Mouse (Mus musculus) myocyte (in vitro differentiated cells): ENCODE measurements around the gene Sh3bp5. TPM values are rescaled to one million over a fixed set of nuclear protein-coding genes. Genes with fewer than 3 reads are reported as not detected.
"Not testable (repeated sequence)": the region's sequence is repeated elsewhere in the genome, so short reads cannot be mapped to it uniquely, and the experiment has no call there.

Experiments
- H3K27me3 ChIP-seq: one replicate; pipeline ENCODE4 v1.6.1; 2011; ENCODE audit not compliant: control insufficient read depth, insufficient read depth, insufficient read length
- H3K36me3 ChIP-seq: one replicate; pipeline ENCODE4 v1.6.1; 2011; ENCODE audit not compliant: control insufficient read depth, insufficient read depth
- H3K4me2 ChIP-seq: one replicate; pipeline ENCODE4 v1.6.1; 2011; ENCODE audit warnings: low read depth, control low read depth
- H3K4me3 ChIP-seq: one replicate; pipeline ENCODE4 v1.5.1; 2011; ENCODE audit warnings: mild to moderate bottlenecking, control low read depth, moderate library complexity
- H3K79me2 ChIP-seq: one replicate; pipeline ENCODE4 v1.6.1; 2011; ENCODE audit not compliant: control insufficient read depth, insufficient read depth
- H3ac ChIP-seq: one replicate; pipeline ENCODE4 v1.6.1; 2011; ENCODE audit not compliant: control insufficient read depth, insufficient read length
- CEBPB ChIP-seq: IDR thresholded peaks from 2 replicates; pipeline ENCODE4 v1.6.1; 2011; ENCODE audit warnings: mild to moderate bottlenecking, moderate library complexity; ENCODE audit not compliant: poor library complexity, insufficient read depth, severe bottlenecking
- E2F4 ChIP-seq: IDR thresholded peaks from one replicate; pipeline ENCODE4 v1.6.1; 2011; ENCODE audit warnings: mild to moderate bottlenecking, control low read depth, moderate library complexity; ENCODE audit not compliant: insufficient read depth
- MAX ChIP-seq: IDR thresholded peaks from one replicate; pipeline ENCODE4 v1.6.1; 2011; ENCODE audit warnings: low read depth, mild to moderate bottlenecking, control low read depth
- MYOD1 ChIP-seq, 3 experiments: IDR thresholded peaks; one replicate each; pipeline ENCODE4 v1.6.1; 2011; ENCODE audit warnings: control low read depth in 2 of 3, low read depth in 2 of 3, mild to moderate bottlenecking in 2 of 3, moderate library complexity in 1 of 3; ENCODE audit not compliant: insufficient read length in 2 of 3, control insufficient read depth in 1 of 3
- MYOG ChIP-seq, 3 experiments: IDR thresholded peaks; one replicate each; pipeline ENCODE4 v1.6.1; 2011; ENCODE audit warnings: control low read depth in 2 of 3, low read depth in 2 of 3, mild to moderate bottlenecking in 2 of 3; ENCODE audit not compliant: insufficient read length in 2 of 3, control insufficient read depth in 1 of 3, insufficient read depth in 1 of 3
- POLR2A ChIP-seq: IDR thresholded peaks from one replicate; pipeline ENCODE4 v1.6.1; 2011; ENCODE audit warnings: low read depth, mild to moderate bottlenecking, control low read depth, moderate library complexity; ENCODE audit not compliant: insufficient read length
- POLR2AphosphoS2 ChIP-seq: IDR thresholded peaks from one replicate; pipeline ENCODE4 v1.6.1; 2011; ENCODE audit warnings: low read depth, control low read depth; ENCODE audit not compliant: insufficient read length
- REST ChIP-seq: IDR thresholded peaks from one replicate; pipeline ENCODE4 v1.6.1; 2011; ENCODE audit warnings: mild to moderate bottlenecking, control low read depth, moderate library complexity; ENCODE audit not compliant: insufficient read depth, insufficient read length
- SRF ChIP-seq: IDR thresholded peaks from one replicate; pipeline ENCODE4 v1.6.1; 2011; ENCODE audit warnings: low read depth; ENCODE audit not compliant: control insufficient read depth, insufficient read length
- TCF12 ChIP-seq: IDR thresholded peaks from one replicate; pipeline ENCODE4 v1.6.1; 2011; ENCODE audit warnings: mild to moderate bottlenecking, control low read depth; ENCODE audit not compliant: poor library complexity, insufficient read depth, severe bottlenecking
- TCF3 ChIP-seq: IDR thresholded peaks from one replicate; pipeline ENCODE4 v1.6.1; 2011; ENCODE audit warnings: low read depth, control low read depth; ENCODE audit not compliant: insufficient read length
- USF1 ChIP-seq: IDR thresholded peaks from one replicate; pipeline ENCODE4 v1.6.1; 2011; ENCODE audit warnings: low read depth, mild to moderate bottlenecking, control low read depth, moderate library complexity
- polyA plus RNA-seq: library from polyadenylated mRNA; unstranded; fragments of >200 nt; fragmentation: generic; extraction: Trizol; gene quantifications from one replicate; pipeline ENCODE4 v1.2.1, GENCODE M21; 2012; ENCODE audit warnings: missing spikeins

The Sh3bp5 gene
- polyA plus RNA-seq, 1 experiment: 29.5 TPM

DNA sequence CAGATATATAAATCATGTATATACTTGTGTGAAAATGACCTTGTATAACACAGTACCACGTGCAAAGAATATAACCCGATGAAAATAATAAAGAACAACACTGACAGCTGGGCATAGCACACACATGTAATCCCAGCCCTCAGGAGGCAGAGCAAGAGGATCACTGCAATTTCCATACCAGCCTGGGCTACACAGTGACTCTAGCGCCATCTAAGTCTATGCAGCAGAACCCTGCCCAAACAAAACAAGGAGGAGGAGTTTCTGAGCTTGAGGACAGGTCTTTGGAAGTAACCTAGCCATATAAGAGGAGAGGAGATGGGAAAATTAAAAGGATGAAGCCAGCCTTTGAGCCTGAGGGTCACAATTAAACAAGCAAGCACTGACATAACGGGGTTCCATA, 33.8 kb upstream of the Sh3bp5 start:
- TF ChIP-seq USF1 (no peak), CEBPB (no peak), POLR2AphosphoS2 (no peak), MAX (no peak), TCF3 (no peak), MYOD1 (IDR thresholded peaks at IDR 0.05; ENCODE audit: control insufficient read depth in 1 of 3, insufficient read length in 2 of 3, low read depth in 2 of 3) (no peak), SRF (no peak), POLR2A (no peak), REST (no peak), MYOG (IDR thresholded peaks at IDR 0.05; ENCODE audit: control insufficient read depth in 1 of 3, insufficient read depth in 1 of 3, insufficient read length in 2 of 3, low read depth in 2 of 3) (no peak), TCF12 (no peak), E2F4 (no peak)
- no peak overlapping the region for H3K4me2 ChIP-seq
- H3K79me2 ChIP-seq: no peaks in the 10 kb centered on the region
- H3K27me3 ChIP-seq: no peaks in the 10 kb centered on the region
- H3ac ChIP-seq: no peak overlapping the region
- H3K4me3 ChIP-seq: no peak overlapping the region
- H3K36me3 ChIP-seq: no peaks in the 10 kb centered on the region

DNA sequence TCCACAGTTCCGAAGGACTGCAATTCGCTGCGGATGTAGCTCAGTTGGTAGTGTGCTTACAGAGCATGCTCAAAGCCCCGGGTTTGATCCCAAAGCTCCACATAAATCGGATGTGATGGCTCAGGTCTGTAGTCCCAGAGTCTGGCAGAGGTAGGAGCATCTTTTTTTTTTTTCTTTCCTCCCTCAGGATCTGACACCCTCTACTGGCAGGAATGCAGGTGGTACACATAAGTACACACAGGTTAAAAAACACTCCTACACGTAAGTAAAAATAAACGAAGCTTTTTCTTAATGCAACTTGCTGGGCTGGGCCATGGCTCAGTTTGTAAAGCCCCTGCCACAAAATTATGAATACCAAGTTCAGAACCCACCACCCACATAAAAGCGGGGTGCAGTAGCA, 28.3 kb upstream of the Sh3bp5 start:
- no peak for TF ChIP-seq MYOD1 (IDR thresholded peaks at IDR 0.05; ENCODE audit: control insufficient read depth in 1 of 3, insufficient read length in 2 of 3, low read depth in 2 of 3)
- no peak for TF ChIP-seq TCF12
- TF ChIP-seq MYOG (IDR thresholded peaks at IDR 0.05; ENCODE audit: control insufficient read depth in 1 of 3, insufficient read depth in 1 of 3, insufficient read length in 2 of 3, low read depth in 2 of 3): no peak
- TF ChIP-seq USF1: no peak
- no peak for TF ChIP-seq TCF3
- TF ChIP-seq POLR2A: no peak
- TF ChIP-seq E2F4: no peak
- TF ChIP-seq MAX: no peak
- TF ChIP-seq POLR2AphosphoS2: no peak
- TF ChIP-seq REST: no peak
- no peak for TF ChIP-seq CEBPB
- TF ChIP-seq SRF: no peak
- Histone ChIP-seq H3K36me3 (no peaks in the 10 kb centered on the region), H3K4me3 (no peak overlapping the region)

GRCm38 (mm10) chr14:31462886-31463285, 27.0 kb upstream of the Sh3bp5 start:
- Histone ChIP-seq H3K27me3 (no peaks in the 10 kb centered on the region), H3K36me3 (no peaks in the 10 kb centered on the region), H3K4me3 (no peak overlapping the region), H3K4me2 (no peak overlapping the region), H3K79me2 (no peaks in the 10 kb centered on the region), H3ac (no peak overlapping the region)
- no peak for TF ChIP-seq E2F4
- no peak for TF ChIP-seq SRF
- TF ChIP-seq TCF12: no peak
- no peak for TF ChIP-seq POLR2A
- no peak for TF ChIP-seq REST
- no peak for TF ChIP-seq CEBPB
- no peak for TF ChIP-seq USF1
- TF ChIP-seq MAX: no peak
- no peak for TF ChIP-seq MYOG (IDR thresholded peaks at IDR 0.05; ENCODE audit: control insufficient read depth in 1 of 3, insufficient read depth in 1 of 3, insufficient read length in 2 of 3, low read depth in 2 of 3)
- TF ChIP-seq TCF3: no peak
- TF ChIP-seq POLR2AphosphoS2: no peak

More for the DNA sequence above, 28.3 kb upstream of the Sh3bp5 start:
- Histone ChIP-seq H3K27me3 (no peaks in the 10 kb centered on the region), H3ac (no peak overlapping the region), H3K79me2 (no peaks in the 10 kb centered on the region), H3K4me2 (no peak overlapping the region)

DNA sequence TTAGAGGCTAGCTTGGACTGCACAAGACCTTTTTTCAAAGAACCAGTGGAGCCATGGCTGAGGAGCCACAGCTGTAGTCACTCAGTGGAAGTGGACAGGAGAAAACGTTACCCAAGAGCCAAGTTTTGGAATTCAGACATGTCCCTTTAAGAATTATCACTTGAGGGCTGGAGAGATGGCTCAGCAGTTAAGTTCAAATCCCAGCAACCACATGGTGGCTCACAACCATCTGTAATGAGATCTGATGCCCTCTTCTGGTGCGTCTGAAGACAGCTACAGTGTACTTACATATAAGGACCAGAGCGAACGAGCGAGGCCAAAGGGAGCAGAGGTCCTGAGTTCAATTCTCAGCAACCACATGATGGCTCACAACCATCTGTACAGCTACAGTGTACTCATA, 26.3 kb upstream of the Sh3bp5 start:
- H3K79me2 ChIP-seq, H3K36me3 ChIP-seq, H3K4me3 ChIP-seq, H3ac ChIP-seq, H3K27me3 ChIP-seq, H3K4me2 ChIP-seq: not testable (repeated sequence)

GRCm38 (mm10) chr14:31458006-31458405, 22.1 kb upstream of the Sh3bp5 start:
- Histone ChIP-seq H3K36me3 (no peaks in the 10 kb centered on the region), H3K4me3 (no peak overlapping the region), H3K79me2 (no peaks in the 10 kb centered on the region), H3K4me2 (no peak overlapping the region), H3K27me3 (no peaks in the 10 kb centered on the region), H3ac (no peak overlapping the region)
- TF ChIP-seq USF1 (no peak), E2F4 (no peak), POLR2AphosphoS2 (no peak), TCF12 (no peak), MYOD1 (IDR thresholded peaks at IDR 0.05; ENCODE audit: control insufficient read depth in 1 of 3, insufficient read length in 2 of 3, low read depth in 2 of 3) (no peak), SRF (no peak)
